Mouse (Mus musculus) hindbrain, embryonic 14.5 days (tissue): ENCODE measurements around the gene Nup93. TPM values are rescaled to one million over a fixed set of nuclear protein-coding genes. Genes with fewer than 3 reads are reported as not detected.

ENCODE experiments used
- ATAC-seq: fragments of 200-750 bp; cut with Nextera tagmentation; 2 replicates; pipeline ENCODE4 v1.8.0; 2017; ENCODE audit warnings: moderate number of reproducible peaks, mild to moderate bottlenecking, moderate TSS enrichment, moderate library complexity; ENCODE audit not compliant: low FRiP score
- DNase-seq: peaks from one replicate; pipeline ENCODE4 v3.0.0-alpha.2; 2015; ENCODE audit warnings: low spot score
- H3K27ac ChIP-seq: fragments of 300-500 bp; sonication (generic); 2 replicates; pipeline ENCODE4 v1.5.1; 2014; ENCODE audit warnings: mild to moderate bottlenecking, moderate library complexity
- H3K27me3 ChIP-seq: fragments of 300-500 bp; sonication (generic); 2 replicates; pipeline ENCODE4 v1.6.1; 2014; ENCODE audit warnings: mild to moderate bottlenecking, low read length, mixed read lengths; ENCODE audit not compliant: control insufficient read depth, insufficient read depth
- H3K36me3 ChIP-seq: fragments of 300-500 bp; sonication (generic); replicated peaks from 2 replicates; pipeline ENCODE4 v1.6.1; 2014; ENCODE audit not compliant: control insufficient read depth, insufficient read depth
- H3K4me1 ChIP-seq: fragments of 300-500 bp; sonication (generic); replicated peaks from 2 replicates; pipeline ENCODE4 v1.6.1; 2014; ENCODE audit warnings: antibody characterized with exemption, low read length, mixed read lengths; ENCODE audit not compliant: control insufficient read depth, insufficient read depth
- H3K4me2 ChIP-seq: fragments of 300-500 bp; sonication (generic); replicated peaks from 2 replicates; pipeline ENCODE4 v1.6.1; 2014; ENCODE audit warnings: mild to moderate bottlenecking, moderate library complexity
- H3K4me3 ChIP-seq: fragments of 300-500 bp; sonication (generic); replicated peaks from 2 replicates; pipeline ENCODE4 v1.5.1; 2014; ENCODE audit warnings: mild to moderate bottlenecking, low read length
- H3K9ac ChIP-seq: fragments of 300-500 bp; sonication (generic); 2 replicates; pipeline ENCODE4 v1.6.1; 2014
- H3K9me3 ChIP-seq: fragments of 300-500 bp; sonication (generic); 2 replicates; pipeline ENCODE4 v1.6.1; 2016; ENCODE audit warnings: low read length; ENCODE audit not compliant: control insufficient read depth
- WGBS: fragments of 180-500 bp; shearing (Covaris S2); extraction: QIAGEN DNeasy Blood & Tissue Kit; methylation state at CpG from one replicate; pipeline ENCODE4 v1.1.7; 2014; 5-methylcytosine and 5-hydroxymethylcytosine counted together
- polyA plus RNA-seq: library from polyadenylated mRNA; unstranded; fragments of >200 nt; fragmentation: Nextera tagmentation; extraction: Ambion mirVana; gene quantifications from 2 replicates; pipeline ENCODE4 v1.2.1, GENCODE M21; 2014

Gene Nup93
- polyA plus RNA-seq, 1 experiment from 2014 or later = 58.9 TPM

- WGBS = 98% methylated on average over 2 of the region's 2 CpGs
- Histone ChIP-seq H3K4me3 (no peak overlapping the region), H3K4me2 (no peak overlapping the region), H3K9ac (no peak overlapping the region), H3K4me1 (no peaks in the 10 kb centered on the region), H3K9me3 (no peaks in the 10 kb centered on the region), H3K27me3 (no peaks in the 10 kb centered on the region), H3K36me3 (peaks cover 82% of the 10 kb centered on the region), H3K27ac (no peak overlapping the region)
- DNase-seq (no peak), ATAC-seq (no peak)
Observed at GRCm38 (mm10) chr8:94317691-94318090, 103.3 kb downstream of the Nup93 start.

DNA sequence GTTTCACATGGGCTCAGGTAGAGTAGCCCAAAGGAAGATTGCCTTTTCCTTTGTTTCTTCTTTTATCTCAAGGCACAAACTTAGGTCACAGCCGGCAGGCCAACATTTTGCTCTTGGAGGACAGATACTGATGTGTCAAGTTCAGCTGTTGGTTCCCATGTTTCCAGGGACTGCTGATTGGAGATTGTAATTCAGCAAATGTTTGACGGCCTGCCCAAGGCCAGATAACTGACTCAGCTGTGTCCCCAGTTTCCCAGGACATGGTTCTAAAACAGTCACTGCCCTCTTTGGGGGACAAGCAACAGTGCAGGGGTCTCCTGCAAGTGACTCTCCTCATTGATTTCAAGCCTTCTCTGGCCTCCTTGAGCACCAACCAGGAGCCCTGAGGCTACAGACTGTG is 105.7 kb downstream of the Nup93 start:
- Histone ChIP-seq H3K9me3 (no peaks in the 10 kb centered on the region), H3K4me3 (no peak overlapping the region), H3K36me3 (peaks cover 73% of the 10 kb centered on the region), H3K27ac (no peak overlapping the region), H3K4me2 (no peak overlapping the region), H3K9ac (no peak overlapping the region), H3K27me3 (no peaks in the 10 kb centered on the region), H3K4me1 (no peaks in the 10 kb centered on the region)
- DNase-seq (no peak), ATAC-seq (no peak)
- WGBS = 89% methylated on average over 2 of the region's 2 CpGs

- Histone ChIP-seq H3K9me3 (no peaks in the 10 kb centered on the region), H3K27me3 (no peaks in the 10 kb centered on the region), H3K36me3 (peaks cover 53% of the 10 kb centered on the region), H3K27ac (no peak overlapping the region), H3K9ac (no peak overlapping the region), H3K4me2 (no peak overlapping the region), H3K4me1 (no peaks in the 10 kb centered on the region), H3K4me3 (no peak overlapping the region)
- no peak for ATAC-seq
- WGBS = 77% methylated on average over 4 of the region's 4 CpGs
- DNase-seq = no peak
Observed at GRCm38 (mm10) chr8:94322083-94322482, 107.7 kb downstream of the Nup93 start.

- Histone ChIP-seq H3K27me3 (no peaks in the 10 kb centered on the region), H3K27ac (no peak overlapping the region), H3K4me2 (no peak overlapping the region), H3K4me1 (no peaks in the 10 kb centered on the region), H3K9ac (no peak overlapping the region), H3K9me3 (no peaks in the 10 kb centered on the region), H3K4me3 (no peak overlapping the region), H3K36me3 (peaks cover 46% of the 10 kb centered on the region)
- ATAC-seq (no peak), DNase-seq (no peak)
- 91% methylated on average over 6 of the region's 6 CpGs for WGBS
Observed at GRCm38 (mm10) chr8:94323041-94323440, 108.7 kb downstream of the Nup93 start.

- Histone ChIP-seq H3K4me2 (no peak overlapping the region), H3K9me3 (no peaks in the 10 kb centered on the region), H3K4me3 (no peak overlapping the region), H3K27ac (no peak overlapping the region), H3K36me3 (peaks cover 37% of the 10 kb centered on the region), H3K27me3 (no peaks in the 10 kb centered on the region), H3K4me1 (no peaks in the 10 kb centered on the region), H3K9ac (no peak overlapping the region)
- DNase-seq (no peak), ATAC-seq (no peak)
- 61% methylated on average over 12 of the region's 12 CpGs for WGBS
Observed at GRCm38 (mm10) chr8:94324071-94324470, 109.7 kb downstream of the Nup93 start.

DNA sequence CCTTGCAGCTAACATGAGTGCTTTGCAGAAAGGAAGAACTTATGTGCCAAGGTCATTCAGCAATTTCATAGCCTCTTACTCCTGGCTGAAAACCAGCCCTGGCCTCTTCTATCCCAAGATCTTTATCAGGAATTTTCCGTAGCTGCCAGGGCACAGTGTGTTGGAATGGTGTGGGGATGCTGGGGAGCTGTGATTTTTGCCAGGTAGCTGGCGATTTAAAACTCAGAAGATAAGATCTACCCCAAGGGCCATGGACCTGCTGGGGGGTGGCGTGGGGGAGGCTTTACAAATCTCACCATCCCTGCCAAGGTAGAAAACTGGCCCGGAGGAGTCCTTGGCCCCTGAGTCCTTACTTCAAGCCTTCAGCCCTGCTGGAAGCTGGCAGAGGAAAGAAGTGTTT is 111.7 kb downstream of the Nup93 start:
- DNase-seq = no peak
- Histone ChIP-seq H3K27ac (no peak overlapping the region), H3K4me2 (no peak overlapping the region), H3K9ac (no peak overlapping the region), H3K4me1 (no peaks in the 10 kb centered on the region), H3K9me3 (no peaks in the 10 kb centered on the region), H3K27me3 (no peaks in the 10 kb centered on the region), H3K4me3 (no peak overlapping the region), H3K36me3 (peaks cover 23% of the 10 kb centered on the region)
- WGBS = 80% methylated on average over 4 of the region's 4 CpGs
- ATAC-seq = no peak

- WGBS = 82% methylated on average over 21 of the region's 21 CpGs
- ATAC-seq = no peak
- H3K27me3 ChIP-seq = no peaks in the 10 kb centered on the region
- H3K4me3 ChIP-seq = no peak within 1 kb of the TSS
- H3K36me3 ChIP-seq = 0 out of 2 replicates have a peak, but pooled peaks cover 3% of the 10 kb centered on the region
- DNase-seq = no peak
- no peak within 1 kb of the TSS for H3K27ac ChIP-seq
- no peak within 1 kb of the TSS for H3K4me2 ChIP-seq
- H3K4me1 ChIP-seq = no peaks in the 10 kb centered on the region
- no peak within 1 kb of the TSS; the same call in 1 of the 2 replicates for H3K9ac ChIP-seq
- no peaks in the 10 kb centered on the region for H3K9me3 ChIP-seq
Observed at GRCm38 (mm10) chr8:94328932-94329728, 114.8 kb downstream of the Nup93 start, which contains the start of gene Slc12a3. Slc12a3 (plus strand) TSS chr8:94329201.

DNA sequence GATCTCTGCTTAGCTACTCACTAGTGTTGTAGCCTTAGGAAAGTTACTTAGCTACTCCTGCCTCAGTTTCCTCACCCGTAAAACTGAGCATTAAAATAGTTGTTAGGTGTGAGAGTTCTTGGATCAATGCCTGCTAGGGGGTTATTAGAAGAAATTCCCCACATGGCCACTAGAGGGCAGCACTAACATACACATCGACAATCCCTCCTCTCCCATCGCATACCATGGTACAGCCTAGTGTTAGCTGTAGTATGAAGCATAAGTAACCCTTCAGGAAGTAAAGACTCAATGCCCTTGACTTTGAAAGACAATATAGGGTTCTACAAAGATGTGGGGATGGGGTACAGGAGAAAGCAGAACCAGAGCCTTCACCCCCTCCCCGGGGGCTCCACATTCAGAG is 116.4 kb downstream of the Nup93 start:
- 31% methylated on average over 4 of the region's 4 CpGs for WGBS
- Histone ChIP-seq H3K27ac (no peak overlapping the region), H3K9ac (no peak overlapping the region), H3K4me2 (no peak overlapping the region), H3K4me1 (no peaks in the 10 kb centered on the region), H3K36me3 (no peaks in the 10 kb centered on the region), H3K27me3 (no peaks in the 10 kb centered on the region), H3K4me3 (no peak overlapping the region), H3K9me3 (no peaks in the 10 kb centered on the region)
- ATAC-seq = peak; percentile 53; the same call in 1 of the 2 replicates
- peak; percentile 88 for DNase-seq

DNA sequence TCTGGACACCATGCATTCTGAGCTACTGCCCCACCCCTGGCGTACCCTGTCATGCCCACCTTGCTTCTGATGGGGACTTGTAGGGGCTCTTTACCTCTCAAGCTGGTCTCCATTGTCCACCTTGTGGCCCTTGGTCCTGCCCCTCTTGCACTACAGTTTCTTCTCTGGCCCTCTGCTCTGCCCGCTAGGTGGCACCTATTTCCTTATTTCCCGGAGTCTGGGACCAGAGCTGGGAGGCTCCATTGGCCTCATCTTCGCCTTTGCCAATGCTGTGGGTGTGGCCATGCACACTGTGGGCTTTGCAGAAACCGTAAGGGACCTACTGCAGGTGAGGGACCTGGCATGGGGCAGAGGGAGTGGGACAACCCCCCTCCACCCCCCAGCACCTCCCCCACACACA is 119.0 kb downstream of the Nup93 start:
- Histone ChIP-seq H3K4me3 (no peak overlapping the region), H3K4me1 (no peaks in the 10 kb centered on the region), H3K9ac (no peak overlapping the region), H3K36me3 (no peaks in the 10 kb centered on the region), H3K27me3 (no peaks in the 10 kb centered on the region), H3K9me3 (no peaks in the 10 kb centered on the region), H3K27ac (no peak overlapping the region), H3K4me2 (no peak overlapping the region)
- no peak for ATAC-seq
- DNase-seq = no peak
- whole genome bisulfite sequencing = 62% methylated on average over 5 of the region's 5 CpGs
